Mouse (Mus musculus): ENCODE data around the gene Ankle1. TPM values are rescaled to one million over a fixed set of nuclear protein-coding genes. Genes with fewer than 3 reads are reported as not detected.

The Ankle1 gene
- 11.0 and 11.3 TPM in 2 replicates for polyA plus RNA-seq (2015; fragmentation: Nextera tagmentation; extraction: Ambion mirVana)

GRCm38 (mm10) chr8:71405401-71406098 is at the start of gene Ankle1:
Gene Ankle1, plus strand, starts transcription at chr8:71406010.
- WGBS: 16% methylated on average over 33 of the region's 33 CpGs
- Histone ChIP-seq H3K9ac (peak within 1 kb of the TSS; percentile 39), H3K4me3 (peak within 1 kb of the TSS; percentile 49), H3K4me2 (peak within 1 kb of the TSS; percentile 98), H3K9me3 (no peaks in the 10 kb centered on the region), H3K4me1 (replicated peaks) (peaks cover 20% of the 10 kb centered on the region), H3K27me3 (no peaks in the 10 kb centered on the region), H3K27ac (replicated peaks) (no peak within 1 kb of the TSS), H3K36me3 (0 out of 2 replicates have a peak, but pooled peaks cover 4% of the 10 kb centered on the region)
- peak; percentile 90 for ATAC-seq (ENCODE audit: low FRiP score, low read depth)

GRCm38 (mm10) chr8:71358026-71358425 is 47.8 kb upstream of the Ankle1 start:
- no peaks in the 10 kb centered on the region for H3K4me1 ChIP-seq (replicated peaks)
- H3K9me3 ChIP-seq: no peaks in the 10 kb centered on the region
- no peak overlapping the region for H3K4me2 ChIP-seq
- 87% methylated on average over 3 of the region's 3 CpGs for WGBS
- H3K36me3 ChIP-seq: peaks cover 56% of the 10 kb centered on the region
- no peaks in the 10 kb centered on the region for H3K27me3 ChIP-seq
- no peak overlapping the region for H3K9ac ChIP-seq
- no peak overlapping the region for H3K27ac ChIP-seq (replicated peaks)
- no peak for ATAC-seq (ENCODE audit: low FRiP score, low read depth)
- no peak overlapping the region for H3K4me3 ChIP-seq

GRCm38 (mm10) chr8:71366771-71367528 is 38.9 kb upstream of the Ankle1 start, which contains the start of gene Use1:
Gene Use1, plus strand, starts transcription at chr8:71366848.
- Histone ChIP-seq H3K9ac (peak within 1 kb of the TSS; percentile 70), H3K27ac (replicated peaks) (peak within 1 kb of the TSS; percentile 97), H3K4me1 (replicated peaks) (peaks cover 28% of the 10 kb centered on the region), H3K4me3 (peak within 1 kb of the TSS; percentile 73), H3K36me3 (no peaks in the 10 kb centered on the region), H3K27me3 (no peaks in the 10 kb centered on the region), H3K4me2 (peak within 1 kb of the TSS; percentile 80), H3K9me3 (no peaks in the 10 kb centered on the region)
- peak; percentile 83 for ATAC-seq (ENCODE audit: low FRiP score, low read depth)
- under 1% methylated on average over 56 of the region's 56 CpGs for WGBS

- H3K4me1 ChIP-seq (replicated peaks): peaks cover 28% of the 10 kb centered on the region
- H3K27me3 ChIP-seq: no peaks in the 10 kb centered on the region
- peak overlapping the region; percentile 97 for H3K27ac ChIP-seq (replicated peaks)
- peak overlapping the region; percentile 80 for H3K4me2 ChIP-seq
- 0 out of 2 replicates have a peak, but pooled peaks have one; percentile 0 for ATAC-seq (ENCODE audit: low FRiP score, low read depth)
- WGBS: 55% methylated on average over 17 of the region's 17 CpGs
- H3K36me3 ChIP-seq: no peaks in the 10 kb centered on the region
- peak overlapping the region; percentile 73 for H3K4me3 ChIP-seq
- H3K9me3 ChIP-seq: no peaks in the 10 kb centered on the region
- H3K9ac ChIP-seq: peak overlapping the region; percentile 70
Measured at GRCm38 (mm10) chr8:71367529-71368176, 38.2 kb upstream of the Ankle1 start.

- no peaks in the 10 kb centered on the region for H3K9me3 ChIP-seq
- H3K4me1 ChIP-seq (replicated peaks): peaks cover 28% of the 10 kb centered on the region
- H3K9ac ChIP-seq: no peak overlapping the region
- H3K4me2 ChIP-seq: no peak overlapping the region; the same call in 1 of the 2 replicates
- no peak overlapping the region for H3K27ac ChIP-seq (replicated peaks)
- H3K4me3 ChIP-seq: no peak overlapping the region
- no peaks in the 10 kb centered on the region for H3K36me3 ChIP-seq
- no peak for ATAC-seq (ENCODE audit: low FRiP score, low read depth)
- H3K27me3 ChIP-seq: no peaks in the 10 kb centered on the region
Measured at GRCm38 (mm10) chr8:71368366-71368765, 37.4 kb upstream of the Ankle1 start.

- Histone ChIP-seq H3K36me3 (peaks cover 6% of the 10 kb centered on the region; the same call in 1 of the 2 replicates), H3K27ac (replicated peaks) (no peak overlapping the region), H3K4me2 (no peak overlapping the region), H3K9me3 (no peaks in the 10 kb centered on the region), H3K27me3 (no peaks in the 10 kb centered on the region), H3K9ac (no peak overlapping the region), H3K4me1 (replicated peaks) (peaks cover 28% of the 10 kb centered on the region), H3K4me3 (no peak overlapping the region)
- WGBS: 92% methylated on average over 10 of the region's 10 CpGs
- no peak for ATAC-seq (ENCODE audit: low FRiP score, low read depth)
Measured at GRCm38 (mm10) chr8:71369040-71369718, 36.6 kb upstream of the Ankle1 start.

- Histone ChIP-seq H3K9me3 (no peaks in the 10 kb centered on the region), H3K4me2 (peak overlapping the region; percentile 63), H3K27ac (replicated peaks) (peak overlapping the region; percentile 84), H3K36me3 (peaks cover 10% of the 10 kb centered on the region; the same call in 1 of the 2 replicates), H3K9ac (peak overlapping the region; percentile 50), H3K4me1 (replicated peaks) (peaks cover 40% of the 10 kb centered on the region), H3K27me3 (no peaks in the 10 kb centered on the region), H3K4me3 (peak overlapping the region; percentile 56)
- 30% methylated on average over 5 of the region's 5 CpGs for WGBS
- ATAC-seq (ENCODE audit: low FRiP score, low read depth): no peak
Measured at GRCm38 (mm10) chr8:71370711-71371235, 35.0 kb upstream of the Ankle1 start.

GRCm38 (mm10) chr8:71371236-71371848 is 34.5 kb upstream of the Ankle1 start, which contains the start of gene Ocel1:
Gene Ocel1, plus strand, starts transcription at chr8:71371298.
- no peaks in the 10 kb centered on the region for H3K27me3 ChIP-seq
- peaks cover 42% of the 10 kb centered on the region for H3K4me1 ChIP-seq (replicated peaks)

GRCm38 (mm10) chr8:71372427-71372826 is 33.4 kb upstream of the Ankle1 start:
- Histone ChIP-seq H3K9me3 (no peaks in the 10 kb centered on the region), H3K4me3 (no peak overlapping the region), H3K36me3 (peaks cover 10% of the 10 kb centered on the region; the same call in 1 of the 2 replicates), H3K27me3 (no peaks in the 10 kb centered on the region), H3K27ac (replicated peaks) (no peak overlapping the region), H3K9ac (no peak overlapping the region), H3K4me1 (replicated peaks) (peaks cover 46% of the 10 kb centered on the region), H3K4me2 (no peak overlapping the region)
- 83% methylated on average over 12 of the region's 12 CpGs for WGBS
- ATAC-seq (ENCODE audit: low FRiP score, low read depth): no peak

More at GRCm38 (mm10) chr8:71371236-71371848, 34.5 kb upstream of the Ankle1 start, which contains the start of gene Ocel1:
- Histone ChIP-seq H3K4me2 (peak within 1 kb of the TSS; percentile 63), H3K36me3 (peaks cover 10% of the 10 kb centered on the region; the same call in 1 of the 2 replicates), H3K27ac (replicated peaks) (peak within 1 kb of the TSS; percentile 84), H3K4me3 (peak within 1 kb of the TSS; percentile 56), H3K9me3 (no peaks in the 10 kb centered on the region), H3K9ac (peak within 1 kb of the TSS; percentile 50)
- WGBS: 1% methylated on average over 68 of the region's 68 CpGs
- ATAC-seq (ENCODE audit: low FRiP score, low read depth): peak; percentile 88

GRCm38 (mm10) chr8:71373000-71373399 is 32.8 kb upstream of the Ankle1 start:
- no peak overlapping the region for H3K4me3 ChIP-seq
- no peak for ATAC-seq (ENCODE audit: low FRiP score, low read depth)
- no peak overlapping the region for H3K4me2 ChIP-seq
- H3K36me3 ChIP-seq: peaks cover 13% of the 10 kb centered on the region; the same call in 1 of the 2 replicates
- H3K9me3 ChIP-seq: no peaks in the 10 kb centered on the region
- no peaks in the 10 kb centered on the region for H3K27me3 ChIP-seq
- H3K9ac ChIP-seq: no peak overlapping the region
- no peak overlapping the region for H3K27ac ChIP-seq (replicated peaks)
- 91% methylated on average over 3 of the region's 3 CpGs for WGBS
- peaks cover 40% of the 10 kb centered on the region for H3K4me1 ChIP-seq (replicated peaks)

Measured in hindbrain, embryonic 15.5 days (tissue).